Mouse (Mus musculus) cerebellum, adult 9-11 months (tissue): ENCODE results near the gene Tmem110.

Experiments used
- DNase-seq: peaks from one replicate; pipeline ENCODE4 v3.0.0; 2022

Tmem110 gene

DNA sequence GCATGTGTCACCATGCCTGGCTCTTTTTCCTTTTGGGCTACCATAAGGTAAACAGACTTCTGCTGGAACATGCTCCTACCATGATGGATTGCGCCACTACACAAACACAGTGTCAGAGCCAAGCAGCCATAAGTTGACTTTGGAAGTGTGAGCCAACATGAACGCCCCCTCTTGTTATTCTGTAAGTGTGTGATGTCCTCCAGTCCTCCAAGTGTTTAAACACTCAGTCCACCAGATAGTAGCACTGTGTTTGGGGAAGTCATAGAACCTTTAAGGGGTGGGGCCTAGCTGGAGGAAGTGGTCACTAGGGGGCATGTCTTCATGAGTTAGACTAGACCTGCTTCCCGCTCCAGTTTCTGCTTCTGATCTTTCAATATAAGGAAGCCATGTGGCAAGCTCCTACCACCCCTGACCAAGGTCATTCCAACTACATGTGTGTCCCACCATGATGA lies 82.5 kb downstream of the Tmem110 start:
- DNase-seq = no peak

DNA sequence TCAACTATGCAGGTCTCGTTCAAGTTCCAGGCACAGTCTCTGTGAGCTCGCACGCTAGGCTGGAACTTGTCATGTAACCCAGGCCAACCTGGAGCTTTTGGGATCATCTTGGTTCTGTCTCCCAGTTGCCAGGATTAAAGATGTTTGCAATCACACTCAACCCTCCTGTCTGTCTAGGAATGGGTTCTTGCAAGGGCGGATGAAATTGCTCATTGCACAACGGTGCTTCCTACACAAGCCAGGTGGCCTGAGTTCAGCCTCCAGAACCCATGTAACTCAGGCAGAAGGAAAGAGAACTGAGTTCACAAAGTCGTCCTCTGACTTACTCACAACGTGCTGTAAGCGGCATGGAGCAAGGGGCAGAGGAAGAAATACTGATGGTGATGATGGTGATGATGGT lies 85.8 kb downstream of the Tmem110 start:
- no peak for DNase-seq

DNA sequence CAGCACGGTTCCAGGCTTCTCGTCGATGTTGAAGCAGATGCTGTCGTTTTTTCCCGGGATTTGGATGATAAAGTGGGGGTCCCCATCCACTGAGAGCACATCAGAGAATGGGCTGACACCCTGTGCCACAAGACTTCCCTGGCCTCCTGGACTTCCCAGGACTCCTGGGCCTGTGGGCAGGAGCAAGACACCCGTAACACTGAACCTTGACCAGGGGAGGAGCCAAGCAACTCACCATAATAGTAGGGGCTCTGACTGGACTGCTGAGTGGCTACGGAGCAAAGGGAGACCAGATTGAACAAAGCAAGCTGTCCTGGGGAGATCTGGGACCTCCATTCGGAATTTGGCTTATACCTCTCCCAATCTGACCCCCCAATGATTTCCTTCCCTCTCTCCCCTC lies 87.3 kb downstream of the Tmem110 start:
- no peak for DNase-seq

GRCm38 (mm10) chr14:30913404-30913803 lies 88.0 kb downstream of the Tmem110 start:
- DNase-seq = no peak

DNA sequence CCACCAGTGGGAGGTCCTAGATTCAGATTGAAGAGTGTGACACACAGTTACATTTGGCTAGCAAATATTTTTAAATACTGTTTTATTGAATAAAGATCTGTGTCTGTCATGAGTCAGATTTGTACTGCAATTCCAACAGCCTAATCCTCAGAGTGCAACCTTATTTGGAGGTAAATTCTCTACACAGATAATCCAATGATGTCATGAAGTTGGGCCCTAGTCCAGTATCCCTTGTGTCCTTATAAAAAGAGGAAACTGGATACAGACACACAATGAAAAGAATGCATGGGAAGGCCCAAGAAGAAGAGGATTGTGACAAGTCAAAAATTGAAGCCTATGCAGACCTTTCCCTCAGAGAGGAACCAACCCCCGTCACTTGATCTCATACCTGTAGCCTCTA lies 91.1 kb downstream of the Tmem110 start:
- no peak for DNase-seq

DNA sequence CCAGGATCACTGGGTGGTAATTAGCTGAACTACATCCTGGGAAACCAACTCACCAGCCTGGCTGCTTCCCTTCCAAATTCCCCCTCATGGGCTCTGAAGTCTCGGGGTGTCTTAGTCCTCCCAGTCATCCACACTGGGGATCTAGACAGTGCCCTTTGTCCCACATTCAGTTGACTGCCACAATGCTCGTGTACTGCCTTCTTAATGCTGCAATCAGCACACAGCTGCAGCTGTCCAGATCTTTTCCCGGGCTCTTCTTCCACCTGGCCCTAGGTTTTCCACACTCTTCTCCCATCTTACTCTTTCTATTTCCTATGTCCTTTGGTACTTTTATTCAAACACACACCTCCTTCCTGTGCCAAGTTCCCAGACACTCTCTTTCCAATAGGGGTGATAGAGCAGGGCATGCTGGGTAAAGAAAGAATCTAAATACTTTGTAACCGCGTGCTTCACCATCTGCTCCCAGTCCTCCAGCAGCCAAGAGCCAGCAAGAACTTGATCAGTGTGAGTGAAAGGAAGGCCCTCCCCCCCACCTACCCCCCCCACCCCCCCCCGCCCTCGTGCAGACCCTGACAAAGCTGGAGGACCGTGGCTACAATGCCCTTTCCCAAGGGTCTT lies 96.8 kb downstream of the Tmem110 start:
- no peak for DNase-seq

GRCm38 (mm10) chr14:30923375-30924105 lies 98.2 kb downstream of the Tmem110 start, which contains the start of gene Itih3:
Gene Itih3 (minus strand): TSS chr14:30923760.
- DNase-seq = peak; percentile 35

GRCm38 (mm10) chr14:30925492-30925891 lies 100.1 kb downstream of the Tmem110 start:
- no peak for DNase-seq
